8 mouse cellular contexts compared by ENCODE assay signal in genomic region chr12:4476291-4476831, GRCm38 (mm10). TPM values are rescaled to one million over a fixed set of nuclear protein-coding genes. Genes with fewer than 3 reads are reported as not detected.
DNase-seq lines count a peak whose midpoint lies in the region; ATAC-seq lines count a peak whose summit lies in the region.

No protein-coding gene starts in this region.

- peak overlapping the region; percentile 94 for H3K4me2 ChIP-seq in kidney, embryonic 14.5 days (replicated peaks; ENCODE audit: low read depth, low read length)
- peak overlapping the region; percentile 91 for H3K4me2 ChIP-seq in liver, embryonic 15.5 days
- peak overlapping the region; percentile 75 for H3K4me2 ChIP-seq in neural tube, embryonic 12.5 days (replicated peaks)
- peak overlapping the region; percentile 83 for H3K4me2 ChIP-seq in stomach, embryonic 16.5 days (ENCODE audit: low read depth, low read length)

- H3K36me3 ChIP-seq in embryonic facial prominence, embryonic 10.5 days (replicated peaks), result no peaks in the 10 kb centered on the region
- no peaks in the 10 kb centered on the region for H3K36me3 ChIP-seq in heart, embryonic 10.5 days
- no peaks in the 10 kb centered on the region for H3K36me3 ChIP-seq in kidney, embryonic 14.5 days (ENCODE audit: control insufficient read depth, insufficient read depth, low read length)
- no peaks in the 10 kb centered on the region for H3K36me3 ChIP-seq in liver, embryonic 15.5 days (replicated peaks)
- no peaks in the 10 kb centered on the region for H3K36me3 ChIP-seq in neural tube, embryonic 12.5 days
- no peaks in the 10 kb centered on the region for H3K36me3 ChIP-seq in stomach, embryonic 16.5 days (ENCODE audit: control insufficient read depth, insufficient read depth, low read length)

- H3K27me3 ChIP-seq in embryonic facial prominence, embryonic 10.5 days (replicated peaks; ENCODE audit: low read depth, poor library complexity, severe bottlenecking), result peaks cover 53% of the 10 kb centered on the region
- no peaks in the 10 kb centered on the region for H3K27me3 ChIP-seq in heart, embryonic 10.5 days (ENCODE audit: insufficient read depth, poor library complexity, severe bottlenecking)
- no peaks in the 10 kb centered on the region; the same call in 1 of the 2 replicates for H3K27me3 ChIP-seq in kidney, embryonic 14.5 days (ENCODE audit: control insufficient read depth, insufficient read depth, low read length)
- peaks cover 77% of the 10 kb centered on the region for H3K27me3 ChIP-seq in liver, embryonic 15.5 days
- H3K27me3 ChIP-seq in neural tube, embryonic 12.5 days (replicated peaks), result peaks cover 4% of the 10 kb centered on the region; the same call in 1 of the 2 replicates
- H3K27me3 ChIP-seq in stomach, embryonic 16.5 days (ENCODE audit: control insufficient read depth, insufficient read depth, low read length), result 0 out of 2 replicates have a peak, but pooled peaks cover 2% of the 10 kb centered on the region

- 7% methylated on average over 73 of the region's 73 CpGs for WGBS in embryonic facial prominence, embryonic 10.5 days
- 7% methylated on average over 71 of the region's 73 CpGs for WGBS in heart, embryonic 10.5 days
- under 1% methylated on average over 39 of the region's 73 CpGs for whole genome bisulfite sequencing in kidney, embryonic 14.5 days
- under 1% methylated on average over 65 of the region's 73 CpGs for WGBS in liver, embryonic 15.5 days (ENCODE audit: insufficient replicate concordance)
- under 1% methylated on average over 55 of the region's 73 CpGs for WGBS in neural tube, embryonic 12.5 days
- WGBS in stomach, embryonic 16.5 days, result under 1% methylated on average over 44 of the region's 73 CpGs

- H3K9ac ChIP-seq in kidney, embryonic 14.5 days (ENCODE audit: low read depth, low read length), result peak overlapping the region; percentile 86
- H3K9ac ChIP-seq in liver, embryonic 15.5 days, result peak overlapping the region; percentile 74
- peak overlapping the region; percentile 93 for H3K9ac ChIP-seq in neural tube, embryonic 12.5 days
- peak overlapping the region; percentile 90 for H3K9ac ChIP-seq in stomach, embryonic 16.5 days (ENCODE audit: low read length)

- H3K4me1 ChIP-seq in embryonic facial prominence, embryonic 10.5 days, result peaks cover 22% of the 10 kb centered on the region
- H3K4me1 ChIP-seq in heart, embryonic 10.5 days, result peaks cover 10% of the 10 kb centered on the region
- peaks cover 11% of the 10 kb centered on the region; the same call in 1 of the 2 replicates for H3K4me1 ChIP-seq in kidney, embryonic 14.5 days (ENCODE audit: control insufficient read depth, insufficient read depth, low read length)
- H3K4me1 ChIP-seq in liver, embryonic 15.5 days (replicated peaks), result peaks cover 22% of the 10 kb centered on the region
- H3K4me1 ChIP-seq in neural tube, embryonic 12.5 days, result peaks cover 22% of the 10 kb centered on the region
- H3K4me1 ChIP-seq in stomach, embryonic 16.5 days (ENCODE audit: control insufficient read depth, insufficient read depth, low read length), result 0 out of 2 replicates have a peak, but pooled peaks cover 8% of the 10 kb centered on the region

- H3K9me3 ChIP-seq in embryonic facial prominence, embryonic 10.5 days, result no peaks in the 10 kb centered on the region
- no peaks in the 10 kb centered on the region for H3K9me3 ChIP-seq in heart, embryonic 10.5 days
- H3K9me3 ChIP-seq in kidney, embryonic 14.5 days (ENCODE audit: control insufficient read depth, low read length), result no peaks in the 10 kb centered on the region
- H3K9me3 ChIP-seq in liver, embryonic 15.5 days (replicated peaks), result no peaks in the 10 kb centered on the region
- no peaks in the 10 kb centered on the region for H3K9me3 ChIP-seq in neural tube, embryonic 12.5 days
- H3K9me3 ChIP-seq in stomach, embryonic 16.5 days (replicated peaks; ENCODE audit: control insufficient read depth, low read length), result no peaks in the 10 kb centered on the region

- peak; percentile 15 to 60 for DNase-seq in urinary bladder, adult 18-20 months (ENCODE audit: low spot score in 2 of 2)
- no peak for DNase-seq in urinary bladder, postnatal 10 days (ENCODE audit: low spot score)
- DNase-seq in embryonic facial prominence, embryonic 10.5 days (ENCODE audit: low spot score), result peak; percentile 75
- DNase-seq in heart, embryonic 10.5 days (ENCODE audit: low spot score), result peak; percentile 85

- peak overlapping the region; percentile 85 for H3K4me3 ChIP-seq in embryonic facial prominence, embryonic 10.5 days
- H3K4me3 ChIP-seq in heart, embryonic 10.5 days, result peak overlapping the region; percentile 93
- peak overlapping the region; percentile 80 for H3K4me3 ChIP-seq in kidney, embryonic 14.5 days (ENCODE audit: low read length)
- H3K4me3 ChIP-seq in liver, embryonic 15.5 days (replicated peaks), result peak overlapping the region; percentile 81
- H3K4me3 ChIP-seq in neural tube, embryonic 12.5 days, result peak overlapping the region; percentile 83
- peak overlapping the region; percentile 71 for H3K4me3 ChIP-seq in stomach, embryonic 16.5 days (replicated peaks; ENCODE audit: low read length)

- H3K27ac ChIP-seq in embryonic facial prominence, embryonic 10.5 days (replicated peaks), result peak overlapping the region; percentile 93
- H3K27ac ChIP-seq in heart, embryonic 10.5 days, result peak overlapping the region; percentile 96
- H3K27ac ChIP-seq in kidney, embryonic 14.5 days (ENCODE audit: low read depth, low read length), result no peak overlapping the region; the same call in 1 of the 2 replicates
- peak overlapping the region; percentile 61; the same call in 1 of the 2 replicates for H3K27ac ChIP-seq in liver, embryonic 15.5 days (replicated peaks)
- H3K27ac ChIP-seq in neural tube, embryonic 12.5 days, result peak overlapping the region; percentile 95
- peak overlapping the region; percentile 85 for H3K27ac ChIP-seq in stomach, embryonic 16.5 days (ENCODE audit: low read length)

- peak; percentile 84 for ATAC-seq in kidney, embryonic 14.5 days (ENCODE audit: low FRiP score, low TSS enrichment)
- peak; percentile 56 for ATAC-seq in liver, embryonic 15.5 days (ENCODE audit: insufficient read depth)
- peak; percentile 85 for ATAC-seq in neural tube, embryonic 12.5 days (ENCODE audit: low FRiP score, low read depth)
- peak; percentile 80 for ATAC-seq in stomach, embryonic 16.5 days (ENCODE audit: insufficient read depth, low FRiP score)

RNA-seq across cellular contexts. Expression of gene Ncoa1, which starts 0.6 kb away (rescaled TPM):
- 2.4 and 2.7 TPM in 2 replicates for polyA plus RNA-seq in embryonic facial prominence, embryonic 10.5 days (2016; fragmentation: Nextera tagmentation; extraction: Ambion mirVana)
- polyA plus RNA-seq in heart, embryonic 10.5 days (2016; fragmentation: Nextera tagmentation; extraction: Ambion mirVana), result 4.1 TPM in 2 replicates
- 8.9 and 10.6 TPM in 2 replicates for polyA plus RNA-seq in kidney, embryonic 14.5 days (2014; fragmentation: Nextera tagmentation; extraction: Ambion mirVana)
- 1.3 and 1.5 TPM in 2 replicates for polyA plus RNA-seq in liver, embryonic 15.5 days (2015; fragmentation: Nextera tagmentation; extraction: Ambion mirVana)
- polyA plus RNA-seq in neural tube, embryonic 12.5 days (2016; fragmentation: Nextera tagmentation; extraction: Ambion mirVana), result 12.0 and 12.4 TPM in 2 replicates
- polyA plus RNA-seq in stomach, embryonic 16.5 days (2015; fragmentation: Nextera tagmentation; extraction: Ambion mirVana), result 5.3 and 5.6 TPM in 2 replicates
